Comparison of ENCODE assay signal across 14 mouse cellular contexts in the genomic region with DNA sequence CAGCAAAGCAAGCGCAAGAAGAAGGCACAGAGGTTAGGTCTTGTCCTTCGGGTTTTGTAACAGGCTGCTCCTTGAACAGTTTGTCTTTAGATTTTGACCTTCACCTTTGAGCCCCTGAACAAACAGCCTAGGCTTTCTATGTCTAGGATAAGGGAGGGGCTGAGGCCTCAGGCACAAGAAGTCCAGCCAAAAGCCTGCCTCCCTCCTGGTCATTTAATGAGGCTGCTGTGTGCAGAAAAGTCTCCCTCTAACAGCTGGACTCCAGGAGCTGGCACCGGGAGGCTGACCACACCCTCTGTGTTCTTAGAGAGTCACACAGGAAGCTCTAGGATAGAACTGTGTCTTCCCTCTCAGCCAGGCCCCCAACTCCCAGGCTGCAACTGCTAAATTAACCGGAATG. TPM values are rescaled to one million over a fixed set of nuclear protein-coding genes. Genes with fewer than 3 reads are reported as not detected.
DNase-seq lines count a peak whose midpoint lies in the region; ATAC-seq lines count a peak whose summit lies in the region.
"Had no signal": no experiment of that assay in that cellular context is flagged by ENCODE, and none has a peak within 500 bp of the region (broad histone marks: within the 10 kb centered on the region; RNA-seq: fewer than 3 reads in every experiment).

No protein-coding gene starts in this region.

- peak; percentile 33 for DNase-seq in ZHBTc4 (ENCODE audit: low read depth, low spot score)
- peak; percentile 38 for DNase-seq in gastrocnemius, postnatal 10 days
- peak; percentile 15 for DNase-seq in kidney, adult 18-20 months
- peak; percentile 83 for DNase-seq in lung, postnatal 10 days
- no peak for DNase-seq in spleen, postnatal 14 days (ENCODE audit: low spot score in 2 of 2)
- DNase-seq in spleen, postnatal 4 days (ENCODE audit: low spot score in 2 of 2) = no peak

- no peak for ATAC-seq in megakaryocyte, adult 5-6 weeks (ENCODE audit: poor library complexity, severe bottlenecking)
- no peak for ATAC-seq in CD4-positive, CD25-positive, alpha-beta regulatory T cell, adult 4 months

RNA-seq across cellular contexts. Expression of a gene that starts 6.6 kb away (rescaled TPM):
- not detected for total RNA-seq in gastrocnemius, postnatal 10 days (2021)
- not detected in 2 replicates for total RNA-seq in megakaryocyte, adult 5-6 weeks (2015)
- total RNA-seq in megakaryocyte, adult 5-6 weeks (2017) = not detected in 2 replicates
- polyA plus RNA-seq in CD4-positive, CD25-positive, alpha-beta regulatory T cell, adult 4 months (2017; shearing (Covaris generic)) = not detected
- total RNA-seq: left cerebral cortex, postnatal 14 days; neutrophil, adult 5-6 weeks had no signal
- polyA plus RNA-seq: brain, embryonic 14.5 days; embryonic facial prominence, embryonic 12.5 days; midbrain, embryonic 10.5 days had no signal

RNA-seq across cellular contexts. Expression of a gene that starts 29.4 kb away (rescaled TPM):
- 10 to 100 TPM; 20.0 to 23.4 TPM for total RNA-seq in gastrocnemius, postnatal 10 days (2021)
- total RNA-seq in megakaryocyte, adult 5-6 weeks (2015) = not detected in 2 replicates
- not detected in 2 replicates for total RNA-seq in megakaryocyte, adult 5-6 weeks (2017)
- not detected for polyA plus RNA-seq in CD4-positive, CD25-positive, alpha-beta regulatory T cell, adult 4 months (2017; shearing (Covaris generic))
- total RNA-seq: neutrophil, adult 5-6 weeks had no signal

RNA-seq across cellular contexts. Expression of a gene that starts 41.4 kb away (rescaled TPM):
- under 1 TPM in 1 of 2 experiments, not detected in 1; 0.73 TPM for total RNA-seq in gastrocnemius, postnatal 10 days (2021)
- 12.3 and 15.3 TPM in 2 replicates for total RNA-seq in megakaryocyte, adult 5-6 weeks (2015)
- 7.8 and 10.1 TPM in 2 replicates for total RNA-seq in megakaryocyte, adult 5-6 weeks (2017)
- 1 to 10 TPM; 3.7 to 4.9 TPM for polyA plus RNA-seq in CD4-positive, CD25-positive, alpha-beta regulatory T cell, adult 4 months (2017; shearing (Covaris generic))
- polyA plus RNA-seq: testis, adult 2 months had no signal

Comparison
In these comparisons a context has a peak if more than half of its experiments do, and no peak if none do; other contexts are left out.
1. DNase-seq: peak in ZHBTc4 (single experiment), gastrocnemius, postnatal 10 days (single experiment), kidney, adult 18-20 months (single experiment) and lung, postnatal 10 days (single experiment); none in spleen, postnatal 14 days (0 of 2) and spleen, postnatal 4 days (0 of 2).
2. RNA of a gene that starts 29.4 kb away (total RNA-seq): 20.0 to 23.4 TPM in gastrocnemius, postnatal 10 days; not detected in megakaryocyte, adult 5-6 weeks; every median in the first group is over 10 times any median in the second.
3. RNA of a gene that starts 41.4 kb away (total RNA-seq): 7.8 to 15.3 TPM in megakaryocyte, adult 5-6 weeks; 0.73 TPM in gastrocnemius, postnatal 10 days; every median in the first group is over 4 times any median in the second.